Mouse (Mus musculus): ENCODE results near the gene Ttl. TPM values are rescaled to one million over a fixed set of nuclear protein-coding genes. Genes with fewer than 3 reads are reported as not detected.

Gene Ttl
- polyA plus RNA-seq, 1 experiment: 0.43 TPM

DNA sequence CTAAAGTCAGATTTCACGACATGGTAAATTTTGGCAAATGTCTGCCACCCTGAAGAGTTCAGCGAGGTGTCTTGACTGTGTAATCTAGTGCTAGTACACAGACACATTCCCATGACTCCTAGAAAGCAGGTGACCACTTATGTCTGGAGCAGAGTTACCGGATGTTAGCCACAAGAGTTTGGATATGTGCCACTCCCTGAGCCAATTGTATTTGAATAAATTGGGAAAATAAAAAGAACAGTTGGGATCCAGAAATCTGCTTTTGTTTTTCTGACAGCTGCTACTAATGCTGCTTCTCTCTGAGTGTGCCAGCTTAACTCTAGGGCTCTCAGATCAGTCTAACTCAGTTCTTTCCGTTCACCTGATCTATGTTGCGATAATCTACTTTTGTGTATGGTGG, 47.2 kb downstream of the Ttl start:
- Histone ChIP-seq H3K4me3 (ENCODE audit: control insufficient read depth, low read depth, low read length) (no peak overlapping the region), H3K4me1 (ENCODE audit: control insufficient read depth, insufficient read depth, low read length) (no peaks in the 10 kb centered on the region), H3K27me3 (ENCODE audit: control insufficient read depth, insufficient read depth, low read length) (no peaks in the 10 kb centered on the region), H3K27ac (ENCODE audit: control insufficient read depth, insufficient read depth, low read depth, low read length) (no peak overlapping the region), H3K36me3 (ENCODE audit: control insufficient read depth, insufficient read depth, low read length) (no peaks in the 10 kb centered on the region)
- TF ChIP-seq POLR2A (IDR thresholded peaks at IDR 0.05; ENCODE audit: control insufficient read depth, low read depth, low read length) (no peak), CTCF (IDR thresholded peaks at IDR 0.05; ENCODE audit: control insufficient read depth, insufficient read depth, insufficient replicate concordance, low read depth, low read length) (no peak)

DNA sequence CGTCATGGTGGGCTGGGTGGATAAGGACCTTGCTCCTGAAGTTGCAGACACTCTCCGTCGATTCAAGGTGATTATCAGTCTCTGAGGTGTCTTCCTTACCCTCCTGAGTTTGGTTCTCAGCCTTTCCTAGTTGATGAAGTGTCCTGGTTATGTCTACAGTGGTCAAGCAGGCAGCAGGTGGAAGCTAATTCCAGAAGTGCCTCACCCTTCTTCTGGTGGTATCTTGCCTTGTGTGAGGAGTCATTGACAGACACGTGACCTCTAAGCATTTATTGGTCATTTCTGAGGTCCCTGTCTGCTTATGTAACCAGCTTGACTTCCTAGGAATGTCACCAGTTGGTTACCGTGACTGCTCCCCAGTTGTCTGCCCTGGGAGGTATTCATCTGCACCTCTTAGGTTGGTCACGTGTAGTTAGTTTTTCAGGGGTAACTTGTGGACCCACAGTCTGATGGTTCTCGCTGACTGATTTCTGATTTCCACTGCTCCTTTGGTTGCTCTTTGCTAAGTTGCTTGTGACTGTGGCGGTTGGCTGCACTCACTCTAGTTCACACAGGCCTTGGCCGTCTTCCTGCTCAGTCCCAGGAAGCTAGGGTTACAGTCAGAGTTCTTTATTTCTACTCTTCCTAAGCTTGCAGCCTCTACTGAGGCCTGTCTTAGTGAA, 50.1 kb downstream of the Ttl start:
- H3K36me3 ChIP-seq (ENCODE audit: control insufficient read depth, insufficient read depth, low read length): no peaks in the 10 kb centered on the region

DNA sequence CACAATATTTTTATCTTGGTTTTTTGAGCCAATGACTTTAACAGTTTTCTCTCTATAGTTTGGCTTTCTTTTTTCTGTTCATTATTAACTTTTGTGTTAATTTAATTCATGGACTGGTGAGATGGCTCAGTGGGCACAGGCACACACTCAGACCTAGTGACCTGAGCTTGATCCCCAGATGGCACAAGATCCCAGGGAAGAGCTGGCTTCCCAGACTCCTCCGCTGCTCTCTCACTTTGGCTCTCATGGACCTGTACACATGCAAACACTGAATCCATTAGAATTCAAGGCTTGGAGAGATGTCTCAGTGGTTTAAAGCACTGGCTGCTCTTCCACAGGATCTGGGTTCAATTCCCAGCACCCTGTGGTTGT, 50.6 kb downstream of the Ttl start:
- H3K4me1 ChIP-seq (ENCODE audit: control insufficient read depth, insufficient read depth, low read length): no peaks in the 10 kb centered on the region
- TF ChIP-seq POLR2A (IDR thresholded peaks at IDR 0.05; ENCODE audit: control insufficient read depth, low read depth, low read length) (no peak), CTCF (IDR thresholded peaks at IDR 0.05; ENCODE audit: control insufficient read depth, insufficient read depth, insufficient replicate concordance, low read depth, low read length) (no peak)
- no peak overlapping the region for H3K27ac ChIP-seq (ENCODE audit: control insufficient read depth, insufficient read depth, low read depth, low read length)
- no peaks in the 10 kb centered on the region for H3K27me3 ChIP-seq (ENCODE audit: control insufficient read depth, insufficient read depth, low read length)
- no peaks in the 10 kb centered on the region for H3K36me3 ChIP-seq (ENCODE audit: control insufficient read depth, insufficient read depth, low read length)
- no peak overlapping the region for H3K4me3 ChIP-seq (ENCODE audit: control insufficient read depth, low read depth, low read length)

More for the DNA sequence above, 50.1 kb downstream of the Ttl start:
- H3K27ac ChIP-seq (ENCODE audit: control insufficient read depth, insufficient read depth, low read depth, low read length): no peak overlapping the region
- H3K4me1 ChIP-seq (ENCODE audit: control insufficient read depth, insufficient read depth, low read length): no peaks in the 10 kb centered on the region
- H3K4me3 ChIP-seq (ENCODE audit: control insufficient read depth, low read depth, low read length): no peak overlapping the region
- TF ChIP-seq CTCF (IDR thresholded peaks at IDR 0.05; ENCODE audit: control insufficient read depth, insufficient read depth, insufficient replicate concordance, low read depth, low read length) (no peak), POLR2A (IDR thresholded peaks at IDR 0.05; ENCODE audit: control insufficient read depth, low read depth, low read length) (no peak)
- no peaks in the 10 kb centered on the region for H3K27me3 ChIP-seq (ENCODE audit: control insufficient read depth, insufficient read depth, low read length)

DNA sequence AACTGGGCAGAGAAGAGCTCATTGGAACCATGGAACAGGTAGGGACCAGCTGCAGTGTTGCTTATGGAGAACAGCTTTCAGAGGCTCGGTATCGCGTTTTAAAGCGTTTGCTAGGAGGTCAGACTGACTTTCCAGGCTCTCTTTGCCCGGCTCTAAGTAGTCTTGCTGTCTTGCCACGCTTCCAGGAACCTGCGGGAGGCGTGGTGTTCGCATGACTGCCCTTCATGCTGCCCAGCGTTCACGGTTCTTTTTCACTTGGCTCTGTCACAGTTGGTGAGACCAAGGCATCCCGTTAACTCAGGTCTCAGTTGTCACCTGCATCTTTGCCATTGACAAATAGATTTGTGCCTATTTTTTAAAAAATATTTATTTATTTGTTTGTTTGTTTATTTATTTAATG, 52.3 kb downstream of the Ttl start:
- H3K4me1 ChIP-seq (ENCODE audit: control insufficient read depth, insufficient read depth, low read length): no peaks in the 10 kb centered on the region
- H3K36me3 ChIP-seq (ENCODE audit: control insufficient read depth, insufficient read depth, low read length): no peaks in the 10 kb centered on the region
- H3K4me3 ChIP-seq (ENCODE audit: control insufficient read depth, low read depth, low read length): no peak overlapping the region
- no peak overlapping the region for H3K27ac ChIP-seq (ENCODE audit: control insufficient read depth, insufficient read depth, low read depth, low read length)
- TF ChIP-seq POLR2A (IDR thresholded peaks at IDR 0.05; ENCODE audit: control insufficient read depth, low read depth, low read length) (no peak), CTCF (IDR thresholded peaks at IDR 0.05; ENCODE audit: control insufficient read depth, insufficient read depth, insufficient replicate concordance, low read depth, low read length) (no peak)
- no peaks in the 10 kb centered on the region for H3K27me3 ChIP-seq (ENCODE audit: control insufficient read depth, insufficient read depth, low read length)

DNA sequence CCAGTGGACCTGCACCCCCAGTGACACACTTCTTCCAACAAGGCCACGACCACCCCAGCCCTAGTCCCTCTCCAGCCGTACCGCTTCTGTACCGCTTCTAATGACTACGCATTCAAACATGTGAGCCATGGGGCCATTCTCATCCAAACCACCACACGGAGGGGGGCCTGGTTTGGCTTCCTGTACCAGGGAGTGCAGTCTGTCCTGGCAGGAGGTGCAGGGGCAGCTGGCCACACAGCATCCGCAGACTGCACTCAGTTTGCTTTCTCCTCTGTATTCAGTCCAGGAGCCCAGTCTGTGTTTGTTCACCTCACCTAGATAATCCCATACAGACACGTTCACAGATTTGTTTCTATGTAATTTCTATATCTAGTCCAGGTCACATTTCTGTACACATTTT, 56.2 kb downstream of the Ttl start:
- Histone ChIP-seq H3K27ac (ENCODE audit: control insufficient read depth, insufficient read depth, low read depth, low read length) (no peak overlapping the region), H3K27me3 (ENCODE audit: control insufficient read depth, insufficient read depth, low read length) (no peaks in the 10 kb centered on the region), H3K4me1 (ENCODE audit: control insufficient read depth, insufficient read depth, low read length) (no peaks in the 10 kb centered on the region), H3K4me3 (ENCODE audit: control insufficient read depth, low read depth, low read length) (no peak overlapping the region), H3K36me3 (ENCODE audit: control insufficient read depth, insufficient read depth, low read length) (no peaks in the 10 kb centered on the region)
- no peak for TF ChIP-seq CTCF (IDR thresholded peaks at IDR 0.05; ENCODE audit: control insufficient read depth, insufficient read depth, insufficient replicate concordance, low read depth, low read length)
- no peak for TF ChIP-seq POLR2A (IDR thresholded peaks at IDR 0.05; ENCODE audit: control insufficient read depth, low read depth, low read length)

DNA sequence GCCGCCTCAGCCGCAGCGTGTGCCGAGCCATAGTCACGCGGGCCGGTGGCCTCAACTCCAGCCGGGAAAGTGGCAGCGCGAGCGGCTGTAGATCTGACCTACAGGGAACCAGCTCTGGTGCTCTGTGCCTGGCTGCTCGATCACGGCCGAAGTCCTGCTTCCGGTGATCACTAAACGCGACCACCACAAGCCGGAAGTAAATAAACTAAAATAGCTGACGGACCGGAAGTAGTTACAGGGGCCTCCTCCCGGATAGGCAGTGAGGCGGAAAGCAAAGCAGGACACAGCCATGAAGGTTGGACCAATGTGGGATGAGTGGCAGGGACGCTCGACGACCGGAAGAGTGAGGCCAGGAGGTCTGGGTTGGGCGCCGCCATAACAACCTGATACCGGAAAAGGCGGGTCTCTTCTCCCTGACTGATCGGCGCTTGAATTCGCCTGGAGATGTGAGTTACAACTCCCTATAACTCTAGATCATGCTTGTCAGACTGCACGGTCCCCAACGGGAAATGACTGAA, 63.7 kb downstream of the Ttl start, which contains the start of gene Chchd5:
TSS of gene Chchd5 (plus strand) at position 289 of the 518 bp plus-strand sequence.
- Histone ChIP-seq H3K27ac (ENCODE audit: control insufficient read depth, insufficient read depth, low read depth, low read length) (peak within 1 kb of the TSS; percentile 61), H3K4me1 (ENCODE audit: control insufficient read depth, insufficient read depth, low read length) (peaks cover 9% of the 10 kb centered on the region), H3K27me3 (ENCODE audit: control insufficient read depth, insufficient read depth, low read length) (no peaks in the 10 kb centered on the region), H3K4me3 (ENCODE audit: control insufficient read depth, low read depth, low read length) (peak within 1 kb of the TSS; percentile 86), H3K36me3 (ENCODE audit: control insufficient read depth, insufficient read depth, low read length) (peaks cover 2% of the 10 kb centered on the region)
- TF ChIP-seq POLR2A (IDR thresholded peaks at IDR 0.05; ENCODE audit: control insufficient read depth, low read depth, low read length) (peak; percentile 82), CTCF (IDR thresholded peaks at IDR 0.05; ENCODE audit: control insufficient read depth, insufficient read depth, insufficient replicate concordance, low read depth, low read length) (no peak)

DNA sequence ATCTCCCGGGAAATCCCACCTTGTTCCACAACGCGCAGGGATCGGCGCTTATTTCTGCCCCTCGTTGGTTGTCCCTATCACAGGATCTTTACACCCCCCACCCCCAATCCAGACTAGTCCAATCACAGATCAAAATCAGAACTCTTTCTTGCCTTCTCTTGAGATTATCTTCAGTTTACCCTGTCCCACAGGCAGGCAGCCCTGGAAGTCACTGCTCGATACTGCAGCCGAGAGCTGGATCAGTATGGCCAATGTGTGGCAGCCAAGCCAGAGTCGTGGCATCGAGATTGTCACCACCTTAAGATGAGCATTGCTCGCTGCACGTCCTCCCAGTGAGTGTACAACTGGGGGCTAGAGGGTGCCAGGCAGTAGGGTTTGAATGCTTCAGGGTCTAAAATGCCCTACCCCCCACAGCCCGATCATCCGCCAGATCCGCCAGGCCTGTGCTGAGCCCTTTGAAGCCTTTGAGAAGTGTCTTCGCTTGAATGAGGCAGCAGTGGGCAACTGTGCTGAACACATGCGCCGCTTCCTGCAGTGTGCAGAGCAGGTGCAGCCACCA, 64.3 kb downstream of the Ttl start:
- Histone ChIP-seq H3K4me1 (ENCODE audit: control insufficient read depth, insufficient read depth, low read length) (peaks cover 9% of the 10 kb centered on the region), H3K27me3 (ENCODE audit: control insufficient read depth, insufficient read depth, low read length) (no peaks in the 10 kb centered on the region), H3K27ac (ENCODE audit: control insufficient read depth, insufficient read depth, low read depth, low read length) (peak overlapping the region; percentile 61), H3K4me3 (ENCODE audit: control insufficient read depth, low read depth, low read length) (peak overlapping the region; percentile 86), H3K36me3 (ENCODE audit: control insufficient read depth, insufficient read depth, low read length) (peaks cover 2% of the 10 kb centered on the region)
- no peak for TF ChIP-seq POLR2A (IDR thresholded peaks at IDR 0.05; ENCODE audit: control insufficient read depth, low read depth, low read length)
- no peak for TF ChIP-seq CTCF (IDR thresholded peaks at IDR 0.05; ENCODE audit: control insufficient read depth, insufficient read depth, insufficient replicate concordance, low read depth, low read length)

All from testis, adult 2 months (tissue).